Mouse (Mus musculus): ENCODE results near the gene Aldh1a3. TPM values are rescaled to one million over a fixed set of nuclear protein-coding genes. Genes with fewer than 3 reads are reported as not detected.

The Aldh1a3 gene
- not detected for total RNA-seq (2023)

GRCm38 (mm10) chr7:66427437-66428161, at the start of gene Aldh1a3:
Aldh1a3 (minus strand) TSS chr7:66427517.

GRCm38 (mm10) chr7:66387813-66388521, 39.4 kb downstream of the Aldh1a3 start, which contains the start of gene Lrrk1:
Lrrk1 (minus strand) TSS chr7:66388350.

GRCm38 (mm10) chr7:66365904-66366303, 61.4 kb downstream of the Aldh1a3 start, which contains the start of gene Gm10974:
Gm10974 (plus strand) TSS chr7:66365905.

Other genes with a start within 250 kb of the Aldh1a3 start
- not detected for gene Gm10974, start 61.6 kb downstream of the Aldh1a3 start, total RNA-seq (2023)
- 2.8 TPM for gene Lrrk1, start 39.2 kb downstream of the Aldh1a3 start, total RNA-seq (2023)

Measured in CD4-positive naive resting alpha-beta T cell, adult 57 days (primary cell).